Mouse (Mus musculus): ENCODE results near the gene Iqsec3. TPM values are rescaled to one million over a fixed set of nuclear protein-coding genes. Genes with fewer than 3 reads are reported as not detected.

Gene Iqsec3
- polyA plus RNA-seq, 1 experiment from 2014 or later, result 0.03 TPM

Small RNA genes within 50 kb of the gene (microRNA-seq; reads per million reads assigned to microRNA genes)
- gene Gm24855, result not detected

Other genes starting within 250 kb of the Iqsec3 start
- 0.62 and 1.5 TPM in 2 replicates for gene Usp18, start 227.8 kb downstream of the Iqsec3 start, polyA plus RNA-seq (2016; fragmentation: Nextera tagmentation; extraction: Ambion mirVana)
- 10.9 and 12.2 TPM in 2 replicates for gene Slc6a13, start 173.5 kb downstream of the Iqsec3 start, polyA plus RNA-seq (2016; fragmentation: Nextera tagmentation; extraction: Ambion mirVana)
- gene Slc6a12, start 130.6 kb downstream of the Iqsec3 start, polyA plus RNA-seq (2016; fragmentation: Nextera tagmentation; extraction: Ambion mirVana), result 0.25 TPM in 1 of 2 replicates, not detected in the other
- gene A2m, start 161.7 kb upstream of the Iqsec3 start, polyA plus RNA-seq (2016; fragmentation: Nextera tagmentation; extraction: Ambion mirVana), result 1.7 TPM in 2 replicates

Measured in heart, embryonic 10.5 days (tissue).